Mouse (Mus musculus): ENCODE results near the gene Ankef1.

Ankef1 gene

DNA sequence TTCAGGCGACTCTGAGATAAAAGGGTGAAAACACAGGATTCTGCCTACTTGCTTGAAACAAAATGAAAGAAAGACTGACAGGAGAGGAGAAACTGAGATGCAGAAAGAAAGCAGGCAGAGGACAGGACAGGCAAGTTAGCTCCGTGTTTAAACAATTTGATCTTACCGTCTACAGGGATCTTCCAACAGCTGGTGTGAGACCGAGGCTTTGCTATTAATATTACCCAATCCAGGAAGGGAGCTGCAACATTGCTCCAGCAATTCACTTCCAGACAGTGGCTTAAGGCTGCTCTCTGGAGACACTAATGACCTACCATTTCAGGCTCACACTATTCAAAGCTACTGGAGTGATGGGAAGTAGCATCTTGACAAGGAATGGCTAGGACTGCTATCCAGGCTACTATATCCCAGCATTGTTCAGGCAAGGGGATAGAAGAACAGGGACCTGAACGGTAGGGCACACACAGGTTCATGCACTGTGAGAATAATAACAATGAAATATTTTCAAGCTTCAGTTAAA lies 99.0 kb downstream of the Ankef1 start:
- no peak for DNase-seq (ENCODE audit: low spot score)

- DNase-seq (ENCODE audit: low spot score) = no peak
Observed at GRCm38 (mm10) chr2:136601206-136601605, 99.5 kb downstream of the Ankef1 start.
